Comparison of ENCODE assay signal across 26 mouse cellular contexts in genomic region chr1:127755806-127756205, GRCm38 (mm10). TPM values are rescaled to one million over a fixed set of nuclear protein-coding genes. Genes with fewer than 3 reads are reported as not detected.
A peak's percentile ranks its signal among the peaks of the same experiment; 100 is the strongest.
DNase-seq lines count a peak whose midpoint lies in the region; ATAC-seq and TF ChIP-seq lines count a peak whose summit lies in the region.
"Had no signal": no experiment of that assay in that cellular context is flagged by ENCODE, and none has a peak within 500 bp of the region (broad histone marks: within the 10 kb centered on the region; RNA-seq: fewer than 3 reads in every experiment).

No protein-coding gene starts in this region.

- H3K36me3 ChIP-seq in heart, embryonic 10.5 days = no peaks in the 10 kb centered on the region
- H3K36me3 ChIP-seq in liver, embryonic 12.5 days = no peaks in the 10 kb centered on the region
- H3K36me3 ChIP-seq in hindbrain, embryonic 12.5 days = no peaks in the 10 kb centered on the region
- H3K36me3 ChIP-seq in embryonic facial prominence, embryonic 10.5 days (replicated peaks) = no peaks in the 10 kb centered on the region
- H3K36me3 ChIP-seq: G1E; heart, embryonic 15.5 days; hindbrain, embryonic 10.5 days; midbrain, embryonic 15.5 days had no signal

- H3K27ac ChIP-seq in heart, embryonic 10.5 days = peak overlapping the region; percentile 67
- H3K27ac ChIP-seq in bone marrow, adult 2 months (ENCODE audit: control insufficient read depth, insufficient read depth, low read depth, low read length, poor library complexity) = peak overlapping the region; percentile 68
- peak overlapping the region; percentile 97 for H3K27ac ChIP-seq in liver, embryonic 12.5 days
- no peak overlapping the region for H3K27ac ChIP-seq in hindbrain, embryonic 12.5 days
- no peak overlapping the region for H3K27ac ChIP-seq in embryonic facial prominence, embryonic 10.5 days (replicated peaks)
- H3K27ac ChIP-seq: gastrocnemius, adult 2 months; heart, embryonic 15.5 days; hindbrain, embryonic 10.5 days; midbrain, embryonic 15.5 days had no signal

- H3K9ac ChIP-seq in liver, embryonic 12.5 days = peak overlapping the region; percentile 72
- H3K9ac ChIP-seq in hindbrain, embryonic 12.5 days = no peak overlapping the region
- H3K9ac ChIP-seq: heart, embryonic 15.5 days; midbrain, embryonic 15.5 days had no signal

- no peaks in the 10 kb centered on the region for H3K27me3 ChIP-seq in heart, embryonic 10.5 days (ENCODE audit: insufficient read depth, poor library complexity, severe bottlenecking)
- H3K27me3 ChIP-seq in liver, embryonic 12.5 days (replicated peaks) = no peaks in the 10 kb centered on the region
- H3K27me3 ChIP-seq in hindbrain, embryonic 12.5 days = no peaks in the 10 kb centered on the region
- no peaks in the 10 kb centered on the region for H3K27me3 ChIP-seq in embryonic facial prominence, embryonic 10.5 days (replicated peaks; ENCODE audit: low read depth, poor library complexity, severe bottlenecking)
- H3K27me3 ChIP-seq: heart, embryonic 15.5 days; midbrain, embryonic 15.5 days had no signal

- TF ChIP-seq POLR2A in bone marrow, adult 2 months (IDR thresholded peaks at IDR 0.05; ENCODE audit: borderline replicate concordance, control insufficient read depth, low read depth, low read length) = no peak

- no peak for TF ChIP-seq CTCF in bone marrow, adult 2 months (IDR thresholded peaks at IDR 0.05; ENCODE audit: control insufficient read depth, insufficient read depth, low read length)

- no peaks in the 10 kb centered on the region for H3K9me3 ChIP-seq in heart, embryonic 10.5 days
- no peaks in the 10 kb centered on the region for H3K9me3 ChIP-seq in liver, embryonic 12.5 days (replicated peaks)
- no peaks in the 10 kb centered on the region for H3K9me3 ChIP-seq in hindbrain, embryonic 12.5 days (replicated peaks)
- no peaks in the 10 kb centered on the region for H3K9me3 ChIP-seq in embryonic facial prominence, embryonic 10.5 days
- H3K9me3 ChIP-seq: G1E; heart, embryonic 15.5 days; hindbrain, embryonic 10.5 days; midbrain, embryonic 15.5 days had no signal

- intact Hi-C loops in heart, postnatal 10 days (cut with DNase I) = no loop called here

- H3K4me3 ChIP-seq in heart, embryonic 10.5 days = no peak overlapping the region
- H3K4me3 ChIP-seq in bone marrow, adult 2 months (replicated peaks; ENCODE audit: control insufficient read depth, low read depth, low read length) = no peak overlapping the region
- no peak overlapping the region for H3K4me3 ChIP-seq in liver, embryonic 12.5 days
- no peak overlapping the region for H3K4me3 ChIP-seq in hindbrain, embryonic 12.5 days
- H3K4me3 ChIP-seq in embryonic facial prominence, embryonic 10.5 days = no peak overlapping the region
- H3K4me3 ChIP-seq: gastrocnemius, adult 2 months; heart, embryonic 15.5 days; hindbrain, embryonic 10.5 days; midbrain, embryonic 15.5 days; myocyte had no signal

- ATAC-seq in liver, embryonic 12.5 days = no peak
- ATAC-seq in megakaryocyte-erythroid progenitor cell, adult 5-6 weeks (replicated peaks; ENCODE audit: low FRiP score, low TSS enrichment, poor library complexity, severe bottlenecking) = peak; percentile 5; the same call in 1 of the 2 replicates
- no peak for ATAC-seq in hindbrain, embryonic 12.5 days (ENCODE audit: low FRiP score)
- ATAC-seq: forebrain, embryonic 16.5 days; midbrain, embryonic 15.5 days had no signal

- DNase-seq in heart, embryonic 10.5 days (ENCODE audit: low spot score) = no peak
- DNase-seq in heart, postnatal 10 days = no peak
- no peak for DNase-seq in cerebellum, postnatal 4 days (ENCODE audit: low spot score in 2 of 2)
- DNase-seq in embryonic facial prominence, embryonic 10.5 days (ENCODE audit: low spot score) = no peak
- DNase-seq: adrenal gland, postnatal 25 days; cerebellum, adult 18-20 months; cerebellum, postnatal 36 days; gastrocnemius, adult 2 months; kidney, adult 2 months; kidney, postnatal 10 days; layer of hippocampus, postnatal 36 days had no signal

- H3K4me2 ChIP-seq in liver, embryonic 12.5 days = peak overlapping the region; percentile 70
- no peak overlapping the region for H3K4me2 ChIP-seq in hindbrain, embryonic 12.5 days (replicated peaks)
- H3K4me2 ChIP-seq: heart, embryonic 15.5 days; midbrain, embryonic 15.5 days had no signal

- peaks cover 17% of the 10 kb centered on the region; the same call in 1 of the 2 replicates for H3K4me1 ChIP-seq in heart, embryonic 10.5 days
- H3K4me1 ChIP-seq in bone marrow, adult 2 months (ENCODE audit: control insufficient read depth, insufficient read depth, low read length) = no peaks in the 10 kb centered on the region
- peaks cover 64% of the 10 kb centered on the region for H3K4me1 ChIP-seq in liver, embryonic 12.5 days
- H3K4me1 ChIP-seq in hindbrain, embryonic 12.5 days = no peaks in the 10 kb centered on the region
- no peaks in the 10 kb centered on the region for H3K4me1 ChIP-seq in embryonic facial prominence, embryonic 10.5 days
- H3K4me1 ChIP-seq: hindbrain, embryonic 10.5 days; midbrain, embryonic 15.5 days had no signal

- WGBS in heart, embryonic 10.5 days = 67% methylated on average over 4 of the region's 4 CpGs
- 67% methylated on average over 4 of the region's 4 CpGs for WGBS in bone marrow, adult 2 months
- WGBS in liver, embryonic 12.5 days (ENCODE audit: insufficient replicate concordance) = 46% methylated on average over 4 of the region's 4 CpGs
- 76% methylated on average over 4 of the region's 4 CpGs for WGBS in hindbrain, embryonic 12.5 days
- WGBS in embryonic facial prominence, embryonic 10.5 days = 74% methylated on average over 4 of the region's 4 CpGs

RNA-seq across cellular contexts. Expression of gene Ccnt2, which starts 18.2 kb away (rescaled TPM):
- polyA plus RNA-seq in heart, embryonic 10.5 days (2016; fragmentation: Nextera tagmentation; extraction: Ambion mirVana) = 76.8 and 85.1 TPM in 2 replicates
- total RNA-seq in heart, postnatal 10 days (2021) = 10 to 100 TPM; 33.5 to 33.9 TPM
- 17.1 and 23.9 TPM in 2 replicates for polyA plus RNA-seq in bone marrow, adult 2 months (2011; ENCODE audit: insufficient read depth, insufficient read length, low replicate concordance, missing spikeins)
- 42.3 and 43.9 TPM in 2 replicates for polyA plus RNA-seq in liver, embryonic 12.5 days (2016; fragmentation: Nextera tagmentation; extraction: Ambion mirVana)
- total RNA-seq in megakaryocyte-erythroid progenitor cell, adult 5-6 weeks (2014; fragmentation: Nextera tagmentation) = 68.8 and 93.0 TPM in 2 replicates
- 36.9 and 68.9 TPM in 2 replicates for total RNA-seq in megakaryocyte-erythroid progenitor cell, adult 5-6 weeks (2017)
- 116 and 117 TPM in 2 replicates for polyA plus RNA-seq in hindbrain, embryonic 12.5 days (2016; fragmentation: Nextera tagmentation; extraction: Ambion mirVana)
- polyA plus RNA-seq in embryonic facial prominence, embryonic 10.5 days (2016; fragmentation: Nextera tagmentation; extraction: Ambion mirVana) = 98.0 and 102 TPM in 2 replicates

RNA-seq across cellular contexts. Expression of gene Acmsd, which starts 26.6 kb away (rescaled TPM):
- polyA plus RNA-seq in heart, embryonic 10.5 days (2016; fragmentation: Nextera tagmentation; extraction: Ambion mirVana) = 0.58 and 0.68 TPM in 2 replicates
- under 1 TPM in 1 of 2 experiments, not detected in 1; 0.31 TPM for total RNA-seq in heart, postnatal 10 days (2021)
- 4.1 and 11.2 TPM in 2 replicates for polyA plus RNA-seq in bone marrow, adult 2 months (2011; ENCODE audit: insufficient read depth, insufficient read length, low replicate concordance, missing spikeins)
- 8.4 and 8.5 TPM in 2 replicates for polyA plus RNA-seq in liver, embryonic 12.5 days (2016; fragmentation: Nextera tagmentation; extraction: Ambion mirVana)
- 5.9 and 14.7 TPM in 2 replicates for total RNA-seq in megakaryocyte-erythroid progenitor cell, adult 5-6 weeks (2014; fragmentation: Nextera tagmentation)
- total RNA-seq in megakaryocyte-erythroid progenitor cell, adult 5-6 weeks (2017) = 11.5 and 14.7 TPM in 2 replicates
- polyA plus RNA-seq in hindbrain, embryonic 12.5 days (2016; fragmentation: Nextera tagmentation; extraction: Ambion mirVana) = 0.10 and 0.26 TPM in 2 replicates
- 0.11 and 0.22 TPM in 2 replicates for polyA plus RNA-seq in embryonic facial prominence, embryonic 10.5 days (2016; fragmentation: Nextera tagmentation; extraction: Ambion mirVana)
- total RNA-seq: adrenal gland, postnatal 25 days; gastrocnemius, adult 2 months; layer of hippocampus, adult 18-20 months; layer of hippocampus, postnatal 36 days; left cerebral cortex, postnatal 25 days had no signal
- polyA plus RNA-seq: forebrain, embryonic 16.5 days; gonadal fat pad, adult 2 months; myocyte; thymus, postnatal 0 days; urinary bladder, adult 2 months had no signal

Comparison
In these comparisons a context has a peak if more than half of its experiments do, and no peak if none do; other contexts are left out.
1. H3K27ac ChIP-seq: peak in heart, embryonic 10.5 days (single experiment), bone marrow, adult 2 months (single experiment) and liver, embryonic 12.5 days (single experiment); none in hindbrain, embryonic 12.5 days (single experiment) and embryonic facial prominence, embryonic 10.5 days (single experiment).